ENCODE assay signal across 8 mouse cellular contexts in genomic region chr12:112929562-112930352, GRCm38 (mm10). TPM values are rescaled to one million over a fixed set of nuclear protein-coding genes. Genes with fewer than 3 reads are reported as not detected.
DNase-seq lines count a peak whose midpoint lies in the region; ATAC-seq and TF ChIP-seq lines count a peak whose summit lies in the region.

TSS of gene Jag2 (minus strand) at chr12:112929776.

- H3K9me3 ChIP-seq in embryonic facial prominence, embryonic 11.5 days (replicated peaks; ENCODE audit: control insufficient read depth, low read length), result no peaks in the 10 kb centered on the region
- no peaks in the 10 kb centered on the region for H3K9me3 ChIP-seq in intestine, postnatal 0 days (ENCODE audit: control insufficient read depth)
- H3K9me3 ChIP-seq in limb, embryonic 12.5 days, result no peaks in the 10 kb centered on the region
- H3K9me3 ChIP-seq in midbrain, embryonic 13.5 days, result no peaks in the 10 kb centered on the region

- peak within 1 kb of the TSS; percentile 93 for H3K4me2 ChIP-seq in embryonic facial prominence, embryonic 11.5 days (ENCODE audit: low read depth, low read length)
- H3K4me2 ChIP-seq in intestine, postnatal 0 days (replicated peaks; ENCODE audit: low read depth), result peak within 1 kb of the TSS; percentile 87
- peak within 1 kb of the TSS; percentile 92 for H3K4me2 ChIP-seq in limb, embryonic 12.5 days
- peak within 1 kb of the TSS; percentile 78 for H3K4me2 ChIP-seq in midbrain, embryonic 13.5 days (replicated peaks)

- H3K4me1 ChIP-seq in embryonic facial prominence, embryonic 11.5 days (ENCODE audit: control insufficient read depth, insufficient read depth, low read length), result peaks cover 7% of the 10 kb centered on the region
- peaks cover 4% of the 10 kb centered on the region; the same call in 1 of the 2 replicates for H3K4me1 ChIP-seq in intestine, postnatal 0 days (replicated peaks; ENCODE audit: control insufficient read depth, insufficient read depth, low read length)
- peaks cover 41% of the 10 kb centered on the region for H3K4me1 ChIP-seq in limb, embryonic 12.5 days (replicated peaks)
- H3K4me1 ChIP-seq in midbrain, embryonic 13.5 days (replicated peaks), result peaks cover 37% of the 10 kb centered on the region
- peaks cover 12% of the 10 kb centered on the region for H3K4me1 ChIP-seq in testis, adult 2 months (ENCODE audit: control insufficient read depth, insufficient read depth, low read length)

- 1% methylated on average over 44 of the region's 85 CpGs for WGBS in embryonic facial prominence, embryonic 11.5 days
- WGBS in intestine, postnatal 0 days, result under 1% methylated on average over 78 of the region's 85 CpGs
- under 1% methylated on average over 77 of the region's 85 CpGs for WGBS in limb, embryonic 12.5 days
- whole genome bisulfite sequencing in midbrain, embryonic 13.5 days, result under 1% methylated on average over 54 of the region's 85 CpGs

- H3K27me3 ChIP-seq in embryonic facial prominence, embryonic 11.5 days (ENCODE audit: control insufficient read depth, insufficient read depth, low read length), result peaks cover 35% of the 10 kb centered on the region
- H3K27me3 ChIP-seq in intestine, postnatal 0 days (replicated peaks; ENCODE audit: control insufficient read depth, insufficient read depth, low read length), result peaks cover 37% of the 10 kb centered on the region
- H3K27me3 ChIP-seq in limb, embryonic 12.5 days, result peaks cover 73% of the 10 kb centered on the region
- peaks cover 55% of the 10 kb centered on the region for H3K27me3 ChIP-seq in midbrain, embryonic 13.5 days
- no peaks in the 10 kb centered on the region for H3K27me3 ChIP-seq in testis, adult 2 months (ENCODE audit: control insufficient read depth, insufficient read depth, low read length)

- H3K36me3 ChIP-seq in embryonic facial prominence, embryonic 11.5 days (replicated peaks; ENCODE audit: control insufficient read depth, insufficient read depth, low read depth, low read length), result no peaks in the 10 kb centered on the region
- no peaks in the 10 kb centered on the region for H3K36me3 ChIP-seq in intestine, postnatal 0 days (ENCODE audit: control insufficient read depth, insufficient read depth)
- H3K36me3 ChIP-seq in limb, embryonic 12.5 days, result no peaks in the 10 kb centered on the region
- no peaks in the 10 kb centered on the region for H3K36me3 ChIP-seq in midbrain, embryonic 13.5 days
- H3K36me3 ChIP-seq in testis, adult 2 months (ENCODE audit: control insufficient read depth, insufficient read depth, low read length), result no peaks in the 10 kb centered on the region

- H3K27ac ChIP-seq in embryonic facial prominence, embryonic 11.5 days (replicated peaks; ENCODE audit: low read depth, low read length), result peak within 1 kb of the TSS; percentile 41; the same call in 1 of the 2 replicates
- H3K27ac ChIP-seq in intestine, postnatal 0 days (ENCODE audit: low read depth, low read length), result peak within 1 kb of the TSS; percentile 15; the same call in 1 of the 2 replicates
- 0 out of 2 replicates have a peak within 1 kb of the TSS, but pooled peaks have one; percentile 12 for H3K27ac ChIP-seq in limb, embryonic 12.5 days
- peak within 1 kb of the TSS; percentile 85 for H3K27ac ChIP-seq in midbrain, embryonic 13.5 days
- peak within 1 kb of the TSS; percentile 25; the same call in 1 of the 2 replicates for H3K27ac ChIP-seq in testis, adult 2 months (ENCODE audit: control insufficient read depth, insufficient read depth, low read depth, low read length)

- peak; percentile 19; the same call in 1 of the 2 replicates for ATAC-seq in embryonic facial prominence, embryonic 11.5 days (replicated peaks; ENCODE audit: insufficient number of reproducible peaks, low FRiP score, low TSS enrichment, low read depth)
- peak; percentile 34 for ATAC-seq in intestine, postnatal 0 days
- ATAC-seq in limb, embryonic 12.5 days (ENCODE audit: insufficient number of reproducible peaks, insufficient read depth, low FRiP score, low TSS enrichment, low read depth), result 0 out of 2 replicates have a peak, but pooled peaks have one; percentile 28
- peak; percentile 58 for ATAC-seq in midbrain, embryonic 13.5 days

- H3K9ac ChIP-seq in embryonic facial prominence, embryonic 11.5 days (replicated peaks; ENCODE audit: low read length), result peak within 1 kb of the TSS; percentile 52
- H3K9ac ChIP-seq in intestine, postnatal 0 days (ENCODE audit: low read depth, low read length), result 0 out of 2 replicates have a peak within 1 kb of the TSS, but pooled peaks have one; percentile 18
- H3K9ac ChIP-seq in limb, embryonic 12.5 days (replicated peaks), result peak within 1 kb of the TSS; percentile 47
- H3K9ac ChIP-seq in midbrain, embryonic 13.5 days (replicated peaks), result peak within 1 kb of the TSS; percentile 84

- peak; percentile 51 for DNase-seq in kidney, adult 18-20 months
- no peak for DNase-seq in kidney, adult 8-10 months
- peak; percentile 64 for DNase-seq in embryonic facial prominence, embryonic 11.5 days (ENCODE audit: low spot score)
- DNase-seq in heart, adult 11 months, result peak; percentile 99

- peak within 1 kb of the TSS; percentile 55 for H3K4me3 ChIP-seq in embryonic facial prominence, embryonic 11.5 days (ENCODE audit: low read depth, low read length)
- H3K4me3 ChIP-seq in intestine, postnatal 0 days (ENCODE audit: low read depth, low read length), result peak within 1 kb of the TSS; percentile 51
- peak within 1 kb of the TSS; percentile 58 for H3K4me3 ChIP-seq in limb, embryonic 12.5 days (replicated peaks)
- peak within 1 kb of the TSS; percentile 70 for H3K4me3 ChIP-seq in midbrain, embryonic 13.5 days (replicated peaks)
- H3K4me3 ChIP-seq in testis, adult 2 months (ENCODE audit: control insufficient read depth, low read depth, low read length), result peak within 1 kb of the TSS; percentile 77

- TF ChIP-seq POLR2A in testis, adult 2 months (IDR thresholded peaks at IDR 0.05; ENCODE audit: control insufficient read depth, low read depth, low read length), result no peak

- TF ChIP-seq CTCF in intestine, postnatal 0 days (IDR thresholded peaks at IDR 0.05; ENCODE audit: low read depth), result peak; percentile 66
- 0 out of 2 replicates have a peak, but pooled peaks have one; percentile 11 for TF ChIP-seq CTCF in testis, adult 2 months (IDR thresholded peaks at IDR 0.05; ENCODE audit: control insufficient read depth, insufficient read depth, insufficient replicate concordance, low read depth, low read length)

RNA-seq across cellular contexts. Expression of gene Jag2, which starts in this region (rescaled TPM):
- 3.5 and 5.7 TPM in 2 replicates for polyA plus RNA-seq in embryonic facial prominence, embryonic 11.5 days (2014; fragmentation: Nextera tagmentation; extraction: Ambion mirVana)
- polyA plus RNA-seq in intestine, postnatal 0 days (2015; fragmentation: Nextera tagmentation; extraction: Ambion mirVana), result 1.4 and 1.6 TPM in 2 replicates
- polyA plus RNA-seq in limb, embryonic 12.5 days (2016; fragmentation: Nextera tagmentation; extraction: Ambion mirVana), result 6.4 and 6.8 TPM in 2 replicates
- polyA plus RNA-seq in midbrain, embryonic 13.5 days (2015; fragmentation: Nextera tagmentation; extraction: Ambion mirVana), result 9.4 and 10.5 TPM in 2 replicates
- polyA plus RNA-seq in testis, adult 2 months (2012; rRNA removed), result 9.4 and 10.9 TPM in 2 replicates

Comparison
In these comparisons a context has a peak if more than half of its experiments do, and no peak if none do; other contexts are left out.
1. DNase-seq: peak in kidney, adult 18-20 months (single experiment), embryonic facial prominence, embryonic 11.5 days (single experiment) and heart, adult 11 months (single experiment); none in kidney, adult 8-10 months (0 of 2).
2. H3K27ac ChIP-seq: peak in every context shown above with its lines; median percentile 85 in midbrain, embryonic 13.5 days; 41 in embryonic facial prominence, embryonic 11.5 days; 25 in testis, adult 2 months; 15 in intestine, postnatal 0 days; 12 in limb, embryonic 12.5 days.
3. H3K9ac ChIP-seq: peak in every context shown above with its lines; median percentile 84 in midbrain, embryonic 13.5 days; 52 in embryonic facial prominence, embryonic 11.5 days; 47 in limb, embryonic 12.5 days; 18 in intestine, postnatal 0 days.
4. Peak in every context shown above with its lines, with median percentiles within 50 percentile points of each other: ATAC-seq, H3K4me2 ChIP-seq and H3K4me3 ChIP-seq.